Mouse (Mus musculus): ENCODE data around the gene Nudt17.
A peak's percentile ranks its signal among the peaks of the same experiment; 100 is the strongest.
"Not testable (repeated sequence)": the region's sequence is repeated elsewhere in the genome, so short reads cannot be mapped to it uniquely, and the experiment has no call there.

Gene Nudt17

DNA sequence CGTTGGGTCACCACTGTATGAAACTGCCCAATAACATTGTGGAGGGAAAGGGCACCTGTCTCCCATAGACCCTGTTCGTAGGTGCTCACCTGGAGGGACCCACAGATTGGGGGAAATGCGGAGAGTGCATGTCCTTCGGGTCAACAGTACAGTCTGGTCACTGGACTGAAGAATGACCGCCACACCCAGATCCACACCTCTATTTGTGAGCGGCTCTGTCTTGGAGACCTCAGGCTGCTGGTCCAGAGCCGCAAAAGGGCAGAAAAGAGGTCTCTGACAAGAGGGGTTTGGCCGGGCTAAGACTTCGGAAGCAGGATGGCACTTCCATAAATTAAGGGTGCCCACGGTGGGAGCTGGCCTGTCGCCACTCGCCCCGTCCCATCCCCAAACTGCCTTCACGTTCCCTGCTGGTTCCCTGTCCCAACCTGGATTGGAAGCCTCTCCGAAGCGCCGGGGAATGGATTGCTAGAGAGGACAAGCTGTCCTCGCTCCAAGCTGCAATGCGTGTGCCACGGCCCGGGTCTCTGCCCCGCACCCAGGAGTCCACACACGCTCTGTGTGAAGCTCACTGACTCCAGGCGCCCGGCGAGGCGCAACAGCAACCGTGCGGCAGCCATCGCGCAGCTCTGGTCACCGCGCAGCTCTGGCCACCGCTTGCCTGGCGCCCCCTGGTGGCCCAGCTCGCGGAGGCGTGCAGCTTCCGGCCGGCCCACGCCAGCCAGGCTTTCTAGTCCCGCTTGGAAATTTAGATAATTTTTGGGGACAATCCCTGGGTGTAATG is at the start of gene Nudt17:
Gene Nudt17, minus strand, starts transcription at position 660 of the 781 bp plus-strand sequence.
- DNase-seq: peak; percentile 91 to 94

DNA sequence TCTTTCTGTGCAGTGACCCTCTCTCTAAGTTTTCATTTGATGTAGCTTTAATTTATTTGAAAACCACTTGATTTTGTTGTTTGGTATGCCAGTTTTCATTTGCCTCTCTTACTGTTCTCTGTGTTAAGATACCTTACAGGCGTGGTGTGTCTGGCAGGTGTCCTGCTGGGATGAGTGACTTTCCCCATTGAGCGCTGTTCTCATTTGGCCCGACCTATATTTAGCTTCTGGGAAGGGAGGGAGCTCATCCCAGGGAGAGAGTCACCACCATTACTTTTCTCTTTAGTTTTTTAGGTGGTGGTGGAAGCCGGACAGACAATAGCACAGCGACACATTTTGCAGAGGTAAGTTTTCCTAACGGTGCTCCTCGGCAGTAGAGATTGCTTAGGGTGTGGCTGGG is 49.3 kb upstream of the Nudt17 start:
- no peak for DNase-seq

DNA sequence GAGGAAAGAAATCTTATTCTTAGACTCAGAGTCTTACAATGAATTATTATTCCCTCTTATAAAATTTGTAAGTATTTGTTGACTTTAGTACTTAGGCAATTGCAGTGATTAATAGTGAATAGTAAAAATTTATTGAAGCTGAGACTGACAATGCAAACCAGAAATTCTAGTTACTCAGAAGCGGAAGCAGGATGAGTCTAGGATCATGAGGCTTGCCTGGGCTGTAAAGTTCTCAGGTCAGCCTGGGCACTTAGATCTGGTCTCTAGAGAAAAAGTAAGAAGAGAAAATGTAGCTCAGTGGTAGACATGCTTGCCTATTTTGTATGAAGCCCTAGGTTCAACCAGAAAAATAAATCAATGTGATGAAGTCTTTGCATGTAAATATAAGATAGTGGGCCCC is 47.6 kb upstream of the Nudt17 start:
- no peak for DNase-seq

DNA sequence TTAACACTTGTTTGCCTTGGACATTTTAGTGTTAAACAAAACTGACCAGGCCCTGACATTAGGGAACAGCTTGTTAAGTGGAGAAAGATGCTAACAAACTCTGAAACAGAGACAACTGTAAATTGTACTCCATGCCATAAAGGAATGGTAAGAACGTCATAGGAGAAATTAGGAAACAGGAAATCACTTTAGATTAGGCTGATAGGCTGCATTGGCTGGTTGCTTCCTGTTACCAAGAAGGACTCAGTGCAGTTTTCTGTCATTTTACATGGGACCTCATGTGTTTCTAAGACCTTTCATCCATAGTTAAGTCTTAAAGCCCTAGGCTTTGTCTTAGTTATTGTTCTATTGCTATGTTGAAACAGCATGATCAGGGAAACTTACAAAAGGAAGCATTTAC is 38.5 kb upstream of the Nudt17 start:
- DNase-seq: no peak

DNA sequence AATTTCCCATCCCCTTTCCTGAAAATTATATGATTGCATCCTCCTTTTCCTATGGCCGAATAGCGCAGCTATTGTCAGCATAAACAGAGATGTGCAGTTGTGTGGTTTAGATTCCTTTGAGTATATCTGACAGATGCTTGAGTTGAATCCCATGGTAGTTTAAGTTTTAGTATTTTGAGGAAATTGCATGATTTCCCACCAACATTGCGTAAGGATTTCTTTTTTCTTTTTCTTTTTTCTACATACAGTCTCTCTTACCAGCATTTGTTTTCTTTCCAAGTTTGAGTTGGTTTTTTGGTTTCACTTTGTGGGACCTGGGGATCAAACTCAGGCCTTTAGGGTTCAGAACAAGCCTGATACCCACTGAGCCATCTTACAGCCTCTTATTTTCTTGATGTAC is 36.0 kb upstream of the Nudt17 start:
- no peak for DNase-seq

DNA sequence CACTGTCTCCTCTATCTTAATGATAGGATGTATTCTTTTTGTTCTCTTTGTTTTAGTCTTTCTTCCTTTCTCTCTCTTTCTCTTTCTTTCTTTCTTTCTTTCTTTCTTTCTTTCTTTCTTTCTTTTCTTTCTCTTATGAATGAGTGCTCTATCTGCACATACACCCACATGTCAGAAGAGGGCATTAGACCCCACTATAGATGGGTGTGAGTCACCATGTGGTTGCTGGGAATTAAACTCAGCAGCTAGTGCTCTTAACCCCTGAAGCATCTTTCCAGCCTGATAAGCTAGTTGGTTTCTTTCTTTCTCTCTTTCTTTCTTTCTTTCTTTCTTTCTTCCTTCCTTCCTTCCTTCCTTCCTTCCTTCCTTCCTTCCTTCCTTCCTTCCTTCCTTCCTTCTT is 31.9 kb upstream of the Nudt17 start:
- DNase-seq: not testable (repeated sequence)

DNA sequence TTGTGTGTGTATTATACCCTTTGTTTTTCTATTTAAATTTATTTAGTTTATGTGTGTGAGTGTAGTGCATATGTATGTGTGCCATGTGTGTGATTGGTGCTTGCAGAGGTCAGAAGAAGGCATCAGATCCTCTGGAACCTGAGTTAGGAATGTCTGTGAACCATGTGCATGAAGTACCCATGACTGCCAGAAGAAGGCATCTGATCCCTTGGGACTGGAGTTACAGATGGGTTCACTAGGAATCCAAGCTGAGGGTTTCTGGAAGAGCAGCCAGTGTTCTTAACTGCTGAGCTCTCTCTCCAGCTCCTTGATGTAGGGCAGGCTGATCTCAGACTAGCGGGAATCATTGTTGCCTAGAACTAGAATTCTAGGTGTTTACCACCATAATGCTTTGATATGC is 29.6 kb upstream of the Nudt17 start:
- no peak for DNase-seq

DNA sequence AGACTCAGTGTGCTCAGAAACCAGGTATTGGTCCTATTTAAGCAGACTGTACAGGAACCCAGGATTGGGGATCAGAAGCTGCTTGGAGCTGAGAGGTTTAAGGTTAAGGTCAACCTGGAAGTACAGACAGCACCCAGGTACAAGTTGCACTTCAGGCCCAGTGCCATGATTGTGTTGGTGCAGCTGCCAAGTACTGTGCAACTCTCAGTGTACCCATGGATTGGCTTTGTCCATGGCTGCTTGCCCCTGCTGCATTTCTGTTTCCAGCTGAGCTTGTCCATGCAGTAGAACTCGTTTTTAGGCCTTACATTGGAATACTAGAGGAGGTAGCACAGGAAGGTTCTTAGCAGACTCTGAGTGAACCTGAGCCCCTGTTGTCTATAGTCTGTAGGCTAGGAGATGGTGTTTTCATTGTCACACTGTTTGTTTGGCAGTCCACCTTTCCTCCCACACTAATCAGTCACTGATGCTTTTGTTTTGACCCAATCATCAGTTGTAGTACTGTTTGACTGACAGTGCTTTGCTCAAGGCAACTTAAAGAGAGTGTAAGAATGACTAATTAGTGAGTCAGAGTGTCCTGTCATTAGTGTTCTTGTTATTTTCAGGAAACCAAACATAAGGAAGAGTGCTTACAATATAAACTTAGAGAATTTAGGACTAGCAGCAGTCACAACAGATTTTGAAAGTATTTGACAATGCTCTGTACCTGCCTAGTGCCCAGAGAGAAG is 28.8 kb upstream of the Nudt17 start:
- no peak for DNase-seq

DNA sequence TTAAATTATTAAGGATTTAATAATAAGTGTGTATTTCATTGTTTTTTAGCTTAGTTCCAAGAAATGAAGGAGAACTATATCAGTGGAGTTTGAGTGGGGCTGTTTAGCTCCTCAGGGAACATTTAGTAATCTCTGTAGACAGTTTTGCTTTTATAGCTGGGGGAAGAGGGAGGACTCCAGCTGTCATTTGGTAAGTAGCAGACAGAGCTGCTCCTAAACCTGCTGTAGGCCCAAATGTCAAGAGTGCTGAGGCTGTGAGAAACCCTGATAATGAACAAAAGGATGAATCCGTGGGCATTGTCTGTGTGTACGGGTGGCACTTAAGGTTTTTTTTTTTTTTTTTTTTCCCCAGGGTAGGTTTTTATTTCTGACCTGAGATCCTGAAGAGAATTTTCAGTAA is 26.8 kb upstream of the Nudt17 start:
- no peak for DNase-seq

DNA sequence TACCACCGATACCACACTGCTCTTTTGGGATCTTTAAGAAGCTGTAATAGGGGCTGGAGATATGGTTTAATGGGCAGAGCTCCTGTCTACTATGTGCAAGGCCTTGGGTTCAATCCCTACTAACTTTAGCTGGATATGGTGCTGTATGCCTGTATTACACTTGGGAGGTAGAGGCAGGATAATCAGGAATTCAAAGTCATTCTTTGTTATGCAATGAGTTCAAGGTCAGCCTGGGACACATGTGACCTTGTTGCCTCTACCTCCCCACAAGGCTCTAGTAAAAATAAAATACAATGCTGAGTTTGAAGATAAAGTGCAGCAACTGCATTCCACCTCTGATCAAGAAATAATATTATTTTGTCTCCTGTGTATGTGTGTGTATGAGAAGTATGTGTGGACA is 25.6 kb upstream of the Nudt17 start:
- DNase-seq: no peak

DNA sequence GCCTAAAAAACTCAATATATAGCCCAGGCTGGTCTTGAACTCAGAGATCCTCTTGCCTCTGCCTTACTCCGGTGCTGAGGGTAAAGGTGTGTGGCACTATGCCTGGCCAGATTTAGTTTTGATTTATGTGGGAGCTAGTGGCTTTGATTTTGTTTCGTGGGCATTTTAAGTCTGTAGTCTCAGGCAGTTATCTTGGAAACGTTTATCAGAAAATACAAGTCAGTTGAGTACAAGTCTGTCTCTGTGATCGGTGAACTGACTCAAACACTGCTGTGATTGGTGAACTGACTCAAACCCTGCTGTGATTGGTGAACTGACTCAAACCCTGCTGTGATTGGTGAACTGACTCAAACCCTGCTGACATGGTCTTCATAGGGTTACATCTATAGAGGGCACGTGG is 22.4 kb upstream of the Nudt17 start:
- no peak for DNase-seq

DNA sequence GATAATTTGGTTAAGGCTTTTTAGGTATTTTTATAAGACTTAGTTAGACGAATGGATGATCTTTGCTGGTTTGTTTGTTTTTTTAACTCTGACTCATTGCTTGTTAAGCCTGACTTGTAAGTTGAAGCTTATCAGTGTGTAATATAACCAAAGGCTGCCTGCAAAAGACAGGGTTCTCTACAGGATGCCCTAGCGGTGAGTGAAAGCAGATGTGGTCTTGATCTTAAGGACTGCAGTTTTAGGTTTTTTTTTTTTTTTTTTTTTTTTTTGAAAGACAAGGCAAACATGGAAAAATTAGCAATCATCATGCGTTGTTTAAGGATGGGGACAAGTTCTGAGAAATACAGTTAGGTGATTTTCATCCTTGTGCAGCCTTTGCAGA is 21.0 kb upstream of the Nudt17 start:
- DNase-seq: no peak

DNA sequence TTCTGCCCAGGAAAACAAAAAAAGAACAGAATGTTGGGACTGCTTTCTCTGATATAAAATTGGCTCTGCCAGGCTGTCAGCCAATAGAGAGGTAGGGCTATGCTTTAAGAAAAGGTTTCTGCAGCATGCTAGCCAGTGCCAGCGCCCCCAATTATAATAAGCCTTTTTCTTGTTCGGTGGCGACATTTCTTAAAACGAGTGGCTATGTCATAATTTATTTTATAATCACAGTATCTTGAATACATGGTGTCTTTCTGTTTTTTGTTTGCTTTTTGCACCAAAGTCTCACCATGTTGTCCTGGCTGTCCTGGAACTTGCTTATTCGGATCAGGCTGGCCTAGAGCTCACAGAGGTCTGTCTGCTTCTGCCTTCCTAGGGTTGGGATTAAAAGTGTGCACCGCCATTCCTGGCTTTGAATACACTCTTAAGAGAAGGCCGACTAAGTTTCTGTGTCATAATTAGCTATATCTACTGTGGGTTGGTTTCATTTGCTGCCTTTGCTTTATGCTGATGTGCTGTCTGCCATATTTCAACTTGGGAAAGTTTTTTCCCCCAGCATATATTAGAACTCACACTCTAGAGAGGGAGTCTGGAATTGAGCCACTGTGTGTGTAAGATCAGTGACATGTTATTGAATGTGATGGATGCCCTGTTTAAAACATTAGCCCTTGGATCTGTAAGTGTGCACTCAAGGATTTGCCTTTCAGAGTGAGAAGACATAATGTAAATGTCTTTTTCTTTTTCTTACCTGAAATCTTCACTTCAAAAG is 20.5 kb upstream of the Nudt17 start:
- DNase-seq: no peak

DNA sequence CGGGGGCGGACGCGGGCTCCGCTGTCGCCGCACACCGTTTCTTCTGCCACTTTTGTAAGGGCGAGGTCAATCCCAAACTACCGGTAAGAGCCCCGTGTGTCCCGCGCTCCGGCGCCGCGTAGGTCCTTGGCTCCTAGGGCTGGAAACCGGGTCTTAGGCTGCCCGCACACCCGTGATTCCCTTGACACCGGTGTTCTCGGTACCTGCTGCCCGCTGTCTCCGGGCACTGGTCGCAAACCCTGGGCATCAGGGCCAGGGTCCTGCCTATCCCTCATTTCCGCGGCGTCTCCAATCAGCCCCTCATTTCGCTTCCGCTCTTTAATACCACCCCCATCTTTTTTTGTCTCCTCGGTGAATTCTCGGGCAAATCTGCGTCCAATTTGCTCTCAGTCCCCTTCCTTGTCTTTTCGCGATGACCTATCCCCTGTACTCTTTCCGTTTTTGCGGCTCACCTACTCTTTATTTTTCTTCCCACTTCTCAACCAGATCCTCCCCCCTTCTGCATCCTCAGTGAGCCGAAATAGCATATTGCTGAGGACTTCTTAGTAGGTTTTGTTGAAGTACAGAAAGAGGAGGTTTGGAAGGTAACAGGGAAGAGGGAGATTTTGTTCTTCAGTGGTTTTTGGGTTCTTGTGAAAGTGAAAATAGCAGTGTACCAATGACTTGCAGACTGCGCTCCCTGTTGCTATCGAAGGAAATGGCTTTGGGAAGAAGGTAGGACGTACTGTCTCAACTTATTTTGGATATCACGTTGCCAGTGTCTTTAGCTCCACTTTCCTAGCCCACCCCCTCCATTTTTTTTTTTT is 19.7 kb upstream of the Nudt17 start:
- DNase-seq: no peak

DNA sequence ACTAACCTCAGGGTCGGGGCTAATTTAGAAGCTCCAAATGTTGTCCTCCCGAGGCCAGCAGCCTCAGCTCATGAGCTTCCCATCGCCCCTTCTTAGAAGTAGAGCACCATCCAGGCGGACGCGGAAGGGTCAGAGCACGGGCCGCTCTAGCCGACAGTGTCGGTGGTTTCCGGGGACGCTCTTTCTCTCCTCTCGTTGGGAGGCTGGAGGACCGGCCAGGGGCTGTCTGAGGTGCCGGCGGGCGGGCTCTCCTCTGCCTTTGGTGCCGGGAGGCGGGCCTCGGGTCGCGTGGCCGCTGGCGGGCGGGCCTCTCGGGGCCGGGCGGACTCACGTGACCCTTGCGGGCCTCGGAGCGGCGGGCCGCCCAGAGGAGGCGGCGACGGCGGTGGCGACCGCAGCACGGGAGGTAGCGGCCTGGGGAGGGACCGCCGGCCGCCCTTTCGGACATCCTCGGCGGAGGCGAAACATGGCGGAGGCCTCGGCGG is 19.0 kb upstream of the Nudt17 start, which contains the start of the genes Polr3c and Rnf115:
Gene Polr3c, minus strand, starts transcription at position 286 of the 485 bp plus-strand sequence.
Gene Rnf115, plus strand, starts transcription at position 322 of the 485 bp plus-strand sequence.
- peak; percentile 95 to 97 for DNase-seq

DNA sequence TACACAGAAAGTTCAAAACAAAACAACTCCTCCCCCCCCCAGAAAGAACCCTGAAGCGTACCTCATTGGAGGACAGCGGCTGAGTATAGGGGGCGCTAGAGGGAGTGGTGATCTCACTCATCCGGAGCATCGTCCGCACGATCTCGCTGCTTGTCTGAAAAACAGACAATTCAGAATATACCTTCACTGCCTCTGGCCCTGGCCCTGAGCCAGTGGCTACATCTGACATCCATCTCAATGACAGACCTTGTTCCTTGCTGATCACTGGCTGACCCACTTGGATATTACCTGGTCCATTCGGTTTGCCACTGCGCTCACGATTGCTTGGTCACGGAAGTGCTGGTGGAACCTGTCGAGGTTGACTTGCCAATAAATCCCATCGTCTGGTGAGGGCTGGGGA is 10.8 kb upstream of the Nudt17 start:
- DNase-seq: peak; percentile 74 to 83

DNA sequence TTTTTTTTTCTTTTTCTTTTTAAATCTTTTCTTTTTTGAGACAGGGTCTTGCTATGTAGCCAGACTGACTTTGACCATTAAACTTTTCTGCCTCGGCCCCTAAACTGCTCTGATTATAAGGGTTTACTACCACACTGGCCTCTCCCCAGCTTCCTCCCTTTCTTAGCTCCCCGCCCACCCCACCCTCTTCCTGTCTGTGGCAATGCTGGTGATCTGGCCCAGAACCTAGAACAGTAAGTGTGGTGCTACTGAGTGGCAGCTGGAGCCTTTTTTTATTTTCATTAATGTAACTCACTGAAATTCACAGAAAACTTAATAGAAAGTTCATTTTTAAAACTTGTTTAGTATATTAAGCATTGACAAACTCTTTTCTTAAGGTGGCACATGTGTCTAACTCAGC is 7.5 kb upstream of the Nudt17 start:
- DNase-seq: no peak

DNA sequence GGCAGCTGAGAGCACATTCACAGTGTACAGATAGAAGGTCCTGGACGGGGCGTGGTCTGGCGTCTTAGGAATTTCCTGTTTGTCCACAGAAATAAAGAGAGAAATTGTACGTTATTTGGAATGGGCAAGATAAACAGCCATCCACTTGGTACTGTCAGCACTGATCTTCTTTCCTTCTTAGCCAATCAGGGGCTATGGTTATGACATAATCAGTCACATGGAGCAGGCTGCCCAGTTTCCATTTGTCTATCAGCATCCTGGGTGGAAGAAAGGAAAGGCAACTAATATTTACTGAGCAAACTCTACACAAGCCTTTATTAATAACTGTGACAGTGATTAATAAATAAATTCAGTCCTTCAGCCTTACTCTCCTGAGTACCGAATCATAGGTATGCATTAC is 5.9 kb upstream of the Nudt17 start:
- DNase-seq: no peak

DNA sequence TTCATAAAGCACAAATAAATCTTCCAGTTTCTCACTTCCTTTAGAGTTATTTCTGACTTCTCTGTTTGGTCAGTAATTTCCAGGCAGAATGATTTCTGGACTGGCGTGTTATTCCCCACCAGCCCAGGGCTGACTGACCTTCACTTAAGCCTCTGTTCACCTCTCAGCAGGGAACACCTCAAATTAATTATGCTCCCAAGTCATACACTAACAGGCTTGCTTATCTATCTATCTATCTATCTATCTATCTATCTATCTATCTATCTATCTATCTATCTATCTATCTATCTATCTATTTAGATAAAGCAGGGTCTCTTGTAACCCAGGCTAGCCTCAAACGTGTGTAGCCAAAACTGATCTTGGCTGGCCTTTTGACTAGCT is 312 bp upstream of the Nudt17 start:
- no peak for DNase-seq

DNA sequence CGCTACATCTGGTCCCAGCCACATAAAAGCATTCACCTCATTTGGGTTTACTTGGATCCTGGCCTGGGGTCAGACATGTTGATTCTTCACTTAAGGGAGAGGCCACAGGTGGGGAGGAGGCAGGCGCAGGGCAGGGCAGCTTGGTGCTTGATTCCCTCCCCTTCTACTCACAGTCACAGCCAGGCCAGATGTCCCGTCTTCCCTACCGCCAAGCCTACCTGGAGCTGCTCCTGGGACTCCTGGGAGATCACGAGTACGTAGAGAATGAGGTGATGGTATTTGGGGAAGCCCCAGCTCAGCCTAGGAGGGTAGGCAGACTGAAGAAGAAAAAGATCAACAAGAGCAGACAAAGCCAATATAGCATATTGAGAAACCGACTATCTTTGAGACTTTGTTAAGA is 1.4 kb downstream of the Nudt17 start:
- DNase-seq: no peak

DNA sequence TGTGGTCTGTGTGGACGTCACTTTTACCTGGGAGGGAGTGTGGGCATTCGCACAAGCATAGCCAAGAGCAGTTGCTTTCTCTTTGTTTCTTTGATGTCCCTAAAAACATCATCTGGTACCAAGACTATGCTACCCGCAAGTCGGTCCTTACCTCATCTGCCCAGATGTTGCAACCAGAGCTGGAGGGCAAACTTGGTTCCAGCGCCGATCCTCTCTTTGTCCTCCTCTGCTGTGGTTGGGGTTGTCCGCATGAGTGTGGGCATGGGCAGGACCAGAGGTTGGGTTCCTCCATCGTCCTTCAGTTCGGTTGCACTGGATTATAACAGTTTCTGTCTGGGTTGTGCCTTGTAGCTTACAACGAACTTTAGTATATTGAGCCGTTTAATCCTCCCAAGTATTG is 2.1 kb downstream of the Nudt17 start:
- no peak for DNase-seq

DNA sequence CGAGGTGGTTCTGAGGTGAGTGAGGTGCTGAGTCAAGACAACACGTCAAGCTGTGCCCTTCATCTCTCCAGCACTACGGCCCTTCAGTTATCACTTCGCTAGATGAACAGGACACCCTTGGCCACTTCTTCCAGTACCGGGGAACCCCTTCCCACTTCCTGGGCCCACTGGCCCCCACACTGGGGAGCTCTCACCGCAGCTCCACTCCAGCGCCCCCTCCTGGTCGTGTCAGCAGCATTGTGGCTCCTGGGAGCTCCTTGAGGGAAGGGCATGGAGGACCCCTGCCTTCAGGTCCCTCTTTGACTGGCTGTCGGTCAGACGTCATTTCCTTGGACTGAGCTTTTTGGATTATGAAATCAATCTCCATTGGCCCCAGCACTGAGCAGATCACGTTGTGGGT is 3.6 kb downstream of the Nudt17 start:
- peak; percentile 52 to 65 for DNase-seq

DNA sequence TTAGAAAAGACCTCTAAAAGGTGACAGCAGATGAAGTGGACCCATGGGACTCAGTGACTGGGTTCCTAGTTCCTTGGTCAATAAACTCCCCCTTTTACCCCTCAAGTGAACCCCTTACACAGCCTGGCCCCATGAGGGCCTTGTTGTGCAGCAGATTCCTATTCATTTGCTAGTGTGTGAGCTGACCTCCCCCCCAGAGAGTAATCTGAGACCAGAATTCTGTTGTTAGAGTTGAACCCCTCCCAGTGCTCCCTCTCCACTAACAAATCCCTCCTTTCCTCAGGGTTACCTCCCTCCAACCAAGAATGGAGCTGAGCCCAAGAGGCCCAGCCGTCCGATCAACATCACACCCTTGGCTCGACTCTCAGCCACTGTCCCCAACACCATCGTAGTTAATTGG is 7.4 kb downstream of the Nudt17 start:
- no peak for DNase-seq
